Mouse (Mus musculus) liver, adult 2 months (tissue): ENCODE data around the gene Tex44. TPM values are rescaled to one million over a fixed set of nuclear protein-coding genes. Genes with fewer than 3 reads are reported as not detected.
A peak's percentile ranks its signal among the peaks of the same experiment; 100 is the strongest.

ENCODE experiments used
- DNase-seq: peaks from one replicate; pipeline ENCODE4 v3.0.0-alpha.2; 2011; ENCODE audit warnings: low read depth, low spot score; ENCODE audit errors: extremely low read depth
- H3K27ac ChIP-seq: fragments of 200-500 bp; replicated peaks from 2 replicates; pipeline ENCODE4 v1.5.1; 2012; ENCODE audit warnings: low read depth, mild to moderate bottlenecking, control low read depth, inconsistent platforms, low read length; ENCODE audit not compliant: insufficient read depth
- H3K27me3 ChIP-seq: fragments of 200-500 bp; 2 replicates; pipeline ENCODE4 v1.6.1; 2012; ENCODE audit warnings: mild to moderate bottlenecking, moderate library complexity, low read length, inconsistent platforms; ENCODE audit not compliant: control insufficient read depth, insufficient read depth
- H3K36me3 ChIP-seq: fragments of 200-500 bp; 2 replicates; pipeline ENCODE4 v1.6.1; 2012; ENCODE audit warnings: low read length, inconsistent platforms; ENCODE audit not compliant: control insufficient read depth, insufficient read depth
- H3K4me1 ChIP-seq: fragments of 200-500 bp; 2 replicates; pipeline ENCODE4 v1.6.1; 2011; ENCODE audit warnings: low read length; ENCODE audit not compliant: control insufficient read depth, insufficient read depth
- H3K4me3 ChIP-seq: fragments of 200-500 bp; 2 replicates; pipeline ENCODE4 v1.5.1; 2011; ENCODE audit warnings: low read depth, mild to moderate bottlenecking, control low read depth, low read length, moderate library complexity; ENCODE audit not compliant: insufficient read depth
- H3K79me2 ChIP-seq: fragments of 200-500 bp; 2 replicates; pipeline ENCODE4 v1.6.1; 2012; ENCODE audit warnings: inconsistent platforms, mild to moderate bottlenecking, low read length, moderate library complexity; ENCODE audit not compliant: control insufficient read depth, insufficient read depth
- H3K9ac ChIP-seq: fragments of 200-500 bp; 2 replicates; pipeline ENCODE4 v1.6.1; 2012; ENCODE audit warnings: low read depth, mild to moderate bottlenecking, control low read depth, inconsistent platforms, low read length
- CTCF ChIP-seq: fragments of 200-500 bp; IDR thresholded peaks from 2 replicates; pipeline ENCODE4 v1.5.1; 2011; ENCODE audit warnings: low read depth, low read length, control low read depth
- POLR2A ChIP-seq: fragments of 200-500 bp; IDR thresholded peaks from 2 replicates; pipeline ENCODE4 v1.6.1; 2011; ENCODE audit warnings: low read length, control low read depth; ENCODE audit not compliant: insufficient read depth; ENCODE audit errors: extremely low read depth
- WGBS: fragments of 180-500 bp; shearing (Covaris S2); methylation state at CpG from one replicate; pipeline ENCODE4 v1.1.7; 2018; 5-methylcytosine and 5-hydroxymethylcytosine counted together
- polyA plus RNA-seq: library from polyadenylated mRNA; depleted of rRNA; stranded (reverse); fragments of >200 nt; gene quantifications from 2 replicates; pipeline ENCODE4 v1.2.3, GENCODE M21; 2012
- total RNA-seq: library from RNA; depleted of rRNA; stranded (reverse); fragments of >200 nt; gene quantifications from 2 replicates; pipeline ENCODE4 v1.2.3, GENCODE M21; 2014

Tex44 gene
- total and polyA plus RNA-seq, 2 experiments: not detected

DNA sequence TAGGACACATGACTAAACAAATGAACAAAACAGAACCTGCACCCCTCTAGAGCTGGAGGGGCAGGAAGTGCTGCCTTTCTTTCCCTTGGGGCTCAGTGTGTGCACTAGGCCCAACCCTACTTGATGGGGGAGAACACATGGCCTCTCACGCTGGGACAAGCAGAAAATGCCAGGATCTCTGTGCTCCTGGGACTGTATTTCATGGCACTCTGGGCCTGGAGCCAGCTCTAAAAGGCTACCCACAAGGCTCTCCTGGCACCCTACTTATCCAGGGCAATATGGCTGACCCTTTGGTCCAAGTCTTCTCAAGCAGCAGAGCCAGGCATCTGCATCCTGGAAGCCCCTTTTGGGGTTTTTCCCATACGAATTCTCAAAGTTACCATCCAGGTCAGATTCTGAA, 34.7 kb upstream of the Tex44 start:
- WGBS: 80% methylated on average over 2 of the region's 2 CpGs
- no peaks in the 10 kb centered on the region for H3K4me1 ChIP-seq
- DNase-seq: no peak

DNA sequence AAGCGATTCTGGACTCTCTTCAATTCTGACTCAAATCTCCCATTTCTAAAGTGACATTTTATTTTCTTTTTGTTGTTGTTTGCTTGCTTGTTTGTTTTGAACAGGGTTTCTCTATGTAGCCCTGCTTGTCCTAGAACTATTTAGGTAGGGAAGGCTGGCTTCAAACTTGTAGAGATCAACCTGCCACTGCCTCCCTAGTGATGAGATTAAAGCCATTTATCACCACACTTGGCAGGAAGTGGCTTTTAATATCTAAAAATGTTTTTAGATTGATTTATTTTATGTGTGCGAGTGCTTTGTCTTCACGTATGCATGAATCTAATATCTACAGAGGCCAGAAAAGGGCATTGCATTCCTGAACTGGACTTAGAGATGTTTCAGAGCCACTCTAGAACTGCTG, 32.9 kb upstream of the Tex44 start:
- TF ChIP-seq POLR2A (no peak), CTCF (no peak)
- 77% methylated on average over 3 of the region's 3 CpGs for WGBS
- Histone ChIP-seq H3K27ac (no peak overlapping the region), H3K27me3 (no peaks in the 10 kb centered on the region), H3K79me2 (no peaks in the 10 kb centered on the region), H3K36me3 (no peaks in the 10 kb centered on the region), H3K4me3 (no peak overlapping the region), H3K9ac (no peak overlapping the region), H3K4me1 (no peaks in the 10 kb centered on the region)
- no peak for DNase-seq

More for the DNA sequence above, 34.7 kb upstream of the Tex44 start:
- H3K36me3 ChIP-seq: no peaks in the 10 kb centered on the region
- no peaks in the 10 kb centered on the region for H3K79me2 ChIP-seq
- no peak overlapping the region for H3K27ac ChIP-seq
- no peak overlapping the region for H3K4me3 ChIP-seq
- H3K9ac ChIP-seq: no peak overlapping the region
- no peaks in the 10 kb centered on the region for H3K27me3 ChIP-seq
- TF ChIP-seq POLR2A (no peak), CTCF (no peak)

GRCm38 (mm10) chr1:86394246-86394645, 31.9 kb upstream of the Tex44 start:
- H3K27ac ChIP-seq: no peak overlapping the region
- peak; percentile 30 for DNase-seq
- H3K4me3 ChIP-seq: no peak overlapping the region
- 86% methylated on average over 3 of the region's 3 CpGs for WGBS
- H3K27me3 ChIP-seq: no peaks in the 10 kb centered on the region
- H3K36me3 ChIP-seq: no peaks in the 10 kb centered on the region
- TF ChIP-seq CTCF: no peak
- H3K9ac ChIP-seq: no peak overlapping the region
- no peaks in the 10 kb centered on the region for H3K4me1 ChIP-seq
- no peaks in the 10 kb centered on the region for H3K79me2 ChIP-seq

DNA sequence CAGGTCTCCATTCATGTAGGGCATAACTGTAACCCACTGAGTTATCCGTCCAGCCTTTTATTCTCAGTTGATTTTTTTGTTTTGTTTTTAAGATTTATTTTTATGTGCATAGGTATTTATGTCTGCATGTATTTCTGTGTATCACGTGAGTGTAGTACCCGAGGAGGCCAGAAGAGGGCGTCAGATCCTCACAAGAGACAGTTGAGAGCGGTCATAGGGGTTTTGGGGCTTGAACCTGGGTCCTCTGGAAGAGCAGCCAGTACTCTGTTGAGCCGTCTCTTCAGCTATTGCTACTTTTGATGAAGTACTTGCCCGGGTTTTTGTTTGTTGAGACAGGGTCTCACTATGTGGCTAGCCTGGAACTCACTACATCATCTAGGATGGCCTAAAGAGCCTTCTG, 30.2 kb upstream of the Tex44 start:
- Histone ChIP-seq H3K27ac (no peak overlapping the region), H3K9ac (no peak overlapping the region), H3K27me3 (no peaks in the 10 kb centered on the region), H3K4me3 (no peak overlapping the region), H3K36me3 (no peaks in the 10 kb centered on the region), H3K4me1 (no peaks in the 10 kb centered on the region), H3K79me2 (no peaks in the 10 kb centered on the region)
- DNase-seq: no peak
- 77% methylated on average over 7 of the region's 7 CpGs for WGBS
- TF ChIP-seq CTCF: no peak; the same call in 1 of the 2 replicates

DNA sequence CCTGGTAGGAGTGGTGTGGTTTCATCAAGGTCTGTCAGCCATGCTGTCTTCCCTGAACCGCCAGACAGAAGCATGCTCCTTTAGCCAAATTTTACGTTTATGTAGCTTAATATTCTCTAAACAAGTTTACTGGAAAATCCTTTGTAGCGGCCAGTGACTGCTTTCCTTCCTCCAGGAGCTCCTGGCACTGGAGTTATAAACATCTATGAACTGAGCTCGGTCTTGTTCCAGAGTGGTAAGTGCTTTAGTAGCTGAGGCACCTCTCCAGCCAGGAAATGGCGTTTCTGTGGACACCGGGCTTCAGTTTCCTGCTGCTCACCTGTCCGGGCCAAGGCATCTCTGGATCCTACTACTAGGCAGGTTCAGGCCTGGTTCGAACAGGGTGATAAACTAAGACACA, 28.5 kb upstream of the Tex44 start:
- Histone ChIP-seq H3K36me3 (no peaks in the 10 kb centered on the region), H3K79me2 (no peaks in the 10 kb centered on the region), H3K4me3 (no peak overlapping the region), H3K27ac (no peak overlapping the region), H3K27me3 (no peaks in the 10 kb centered on the region), H3K9ac (no peak overlapping the region), H3K4me1 (no peaks in the 10 kb centered on the region)
- TF ChIP-seq CTCF: no peak
- no peak for DNase-seq
- WGBS: 89% methylated on average over 8 of the region's 8 CpGs

GRCm38 (mm10) chr1:86398222-86398621, 27.9 kb upstream of the Tex44 start:
- 51% methylated on average over 7 of the region's 7 CpGs for WGBS
- TF ChIP-seq CTCF (no peak), POLR2A (no peak)
- DNase-seq: no peak
- Histone ChIP-seq H3K36me3 (no peaks in the 10 kb centered on the region), H3K4me1 (no peaks in the 10 kb centered on the region), H3K27ac (no peak overlapping the region), H3K9ac (no peak overlapping the region), H3K27me3 (no peaks in the 10 kb centered on the region), H3K4me3 (no peak overlapping the region), H3K79me2 (no peaks in the 10 kb centered on the region)
